Mouse (Mus musculus) hindbrain, embryonic 10.5 days (tissue): ENCODE measurements around the gene 1700022I11Rik. TPM values are rescaled to one million over a fixed set of nuclear protein-coding genes. Genes with fewer than 3 reads are reported as not detected.

ENCODE experiments used
- DNase-seq: peaks from one replicate; pipeline ENCODE4 v3.0.0-alpha.2; 2017; ENCODE audit warnings: low spot score
- H3K27ac ChIP-seq: fragments of 300-500 bp; sonication (generic); 2 replicates; pipeline ENCODE4 v1.5.1; 2016; ENCODE audit warnings: mild to moderate bottlenecking, moderate library complexity
- H3K27me3 ChIP-seq: fragments of 300-500 bp; sonication (generic); 2 replicates; pipeline ENCODE4 v1.6.1; 2016; ENCODE audit warnings: mild to moderate bottlenecking; ENCODE audit not compliant: poor library complexity, insufficient read depth, severe bottlenecking
- H3K36me3 ChIP-seq: fragments of 300-500 bp; sonication (generic); 2 replicates; pipeline ENCODE4 v1.6.1; 2016; ENCODE audit warnings: mild to moderate bottlenecking, moderate library complexity
- H3K4me1 ChIP-seq: fragments of 300-500 bp; sonication (generic); replicated peaks from 2 replicates; pipeline ENCODE4 v1.6.1; 2016; ENCODE audit warnings: mild to moderate bottlenecking
- H3K4me3 ChIP-seq: fragments of 300-500 bp; sonication (generic); 2 replicates; pipeline ENCODE4 v1.5.1; 2016; ENCODE audit warnings: mild to moderate bottlenecking, moderate library complexity
- H3K9me3 ChIP-seq: fragments of 300-500 bp; sonication (generic); 2 replicates; pipeline ENCODE4 v1.6.1; 2016; ENCODE audit warnings: mild to moderate bottlenecking, moderate library complexity
- WGBS: fragments of 180-500 bp; shearing (Covaris S2); methylation state at CpG from one replicate; pipeline ENCODE4 v1.1.7; 2016; 5-methylcytosine and 5-hydroxymethylcytosine counted together
- polyA plus RNA-seq: library from polyadenylated mRNA; unstranded; fragments of >200 nt; fragmentation: Nextera tagmentation; extraction: Ambion mirVana; gene quantifications from 2 replicates; pipeline ENCODE4 v1.2.1, GENCODE M21; 2016

1700022I11Rik gene
- polyA plus RNA-seq, 1 experiment from 2014 or later = 0.75 TPM

- peaks cover 41% of the 10 kb centered on the region for H3K4me1 ChIP-seq
- H3K36me3 ChIP-seq = no peaks in the 10 kb centered on the region
- H3K27ac ChIP-seq = no peak overlapping the region
- H3K9me3 ChIP-seq = no peaks in the 10 kb centered on the region
- 11% methylated on average over 6 of the region's 6 CpGs for WGBS
- H3K4me3 ChIP-seq = no peak overlapping the region
- H3K27me3 ChIP-seq = peaks cover 23% of the 10 kb centered on the region
- peak; percentile 27 for DNase-seq
These were observed 24.4 kb upstream of the 1700022I11Rik start for GRCm38 (mm10) chr4:42945043-42945442.

- DNase-seq = no peak
- Histone ChIP-seq H3K4me3 (no peak overlapping the region), H3K9me3 (no peaks in the 10 kb centered on the region), H3K27me3 (peaks cover 22% of the 10 kb centered on the region), H3K4me1 (peaks cover 45% of the 10 kb centered on the region), H3K36me3 (no peaks in the 10 kb centered on the region), H3K27ac (no peak overlapping the region)
- 86% methylated on average over 3 of the region's 3 CpGs for WGBS
These were observed 24.0 kb upstream of the 1700022I11Rik start for GRCm38 (mm10) chr4:42945445-42945844.

- Histone ChIP-seq H3K9me3 (no peaks in the 10 kb centered on the region), H3K36me3 (no peaks in the 10 kb centered on the region), H3K4me3 (no peak overlapping the region), H3K27me3 (peaks cover 20% of the 10 kb centered on the region), H3K27ac (no peak overlapping the region; the same call in 1 of the 2 replicates), H3K4me1 (peaks cover 50% of the 10 kb centered on the region)
- peak; percentile 64 for DNase-seq
- 11% methylated on average over 5 of the region's 5 CpGs for WGBS
These were observed 23.5 kb upstream of the 1700022I11Rik start for GRCm38 (mm10) chr4:42945952-42946351.

- WGBS = 50% methylated on average over 10 of the region's 10 CpGs
- H3K27me3 ChIP-seq = peaks cover 25% of the 10 kb centered on the region
These were observed 22.6 kb upstream of the 1700022I11Rik start for GRCm38 (mm10) chr4:42946733-42947290.

GRCm38 (mm10) chr4:42948527-42948926 is 20.9 kb upstream of the 1700022I11Rik start:
- Histone ChIP-seq H3K9me3 (no peaks in the 10 kb centered on the region), H3K36me3 (peaks cover 11% of the 10 kb centered on the region), H3K27ac (peak overlapping the region; percentile 99; the same call in 1 of the 2 replicates), H3K4me3 (peak overlapping the region; percentile 90; the same call in 1 of the 2 replicates), H3K4me1 (peaks cover 76% of the 10 kb centered on the region), H3K27me3 (peaks cover 25% of the 10 kb centered on the region)
- DNase-seq = no peak
- 45% methylated on average over 13 of the region's 13 CpGs for WGBS

More at GRCm38 (mm10) chr4:42946733-42947290, 22.6 kb upstream of the 1700022I11Rik start:
- no peaks in the 10 kb centered on the region for H3K36me3 ChIP-seq
- peak overlapping the region; percentile 2; the same call in 1 of the 2 replicates for H3K4me3 ChIP-seq
- H3K4me1 ChIP-seq = peaks cover 59% of the 10 kb centered on the region
- H3K27ac ChIP-seq = peak overlapping the region; percentile 59; the same call in 1 of the 2 replicates
- H3K9me3 ChIP-seq = no peaks in the 10 kb centered on the region
- peak; percentile 80 for DNase-seq

GRCm38 (mm10) chr4:42949051-42949675 is 20.2 kb upstream of the 1700022I11Rik start:
- H3K4me1 ChIP-seq = peaks cover 82% of the 10 kb centered on the region
- H3K27ac ChIP-seq = peak overlapping the region; percentile 99
- peak overlapping the region; percentile 90 for H3K4me3 ChIP-seq
- H3K36me3 ChIP-seq = peaks cover 15% of the 10 kb centered on the region
- WGBS = 16% methylated on average over 14 of the region's 14 CpGs
- no peak for DNase-seq
- H3K9me3 ChIP-seq = no peaks in the 10 kb centered on the region
- H3K27me3 ChIP-seq = peaks cover 25% of the 10 kb centered on the region

- peak; percentile 97 for DNase-seq
- H3K27ac ChIP-seq = peak within 1 kb of the TSS; percentile 99
- H3K9me3 ChIP-seq = no peaks in the 10 kb centered on the region
- H3K4me3 ChIP-seq = peak within 1 kb of the TSS; percentile 90
- WGBS = under 1% methylated on average over 39 of the region's 39 CpGs
- H3K36me3 ChIP-seq = peaks cover 17% of the 10 kb centered on the region
- peaks cover 87% of the 10 kb centered on the region for H3K4me1 ChIP-seq
- peaks cover 25% of the 10 kb centered on the region for H3K27me3 ChIP-seq
These were observed 19.7 kb upstream of the 1700022I11Rik start, which contains the start of gene Dnajb5 for GRCm38 (mm10) chr4:42949676-42950051. Dnajb5 (plus strand) TSS chr4:42949814.

- Histone ChIP-seq H3K4me1 (peaks cover 90% of the 10 kb centered on the region), H3K36me3 (peaks cover 21% of the 10 kb centered on the region), H3K27ac (peak overlapping the region; percentile 99), H3K27me3 (peaks cover 25% of the 10 kb centered on the region), H3K9me3 (no peaks in the 10 kb centered on the region), H3K4me3 (peak overlapping the region; percentile 90)
- 2% methylated on average over 26 of the region's 27 CpGs for WGBS
- DNase-seq = peak; percentile 88
These were observed 19.3 kb upstream of the 1700022I11Rik start for GRCm38 (mm10) chr4:42950065-42950558.

GRCm38 (mm10) chr4:42951206-42952195 is 17.9 kb upstream of the 1700022I11Rik start:
- 69% methylated on average over 11 of the region's 11 CpGs for WGBS
- peaks cover 83% of the 10 kb centered on the region for H3K4me1 ChIP-seq
- peak overlapping the region; percentile 99 for H3K27ac ChIP-seq
- peaks cover 22% of the 10 kb centered on the region for H3K27me3 ChIP-seq
- no peaks in the 10 kb centered on the region for H3K9me3 ChIP-seq
- peaks cover 33% of the 10 kb centered on the region for H3K36me3 ChIP-seq
- peak overlapping the region; percentile 90 for H3K4me3 ChIP-seq
- peak; percentile 9 for DNase-seq

- Histone ChIP-seq H3K9me3 (no peaks in the 10 kb centered on the region), H3K4me1 (peaks cover 73% of the 10 kb centered on the region), H3K27ac (peak overlapping the region; percentile 81), H3K27me3 (peaks cover 15% of the 10 kb centered on the region), H3K36me3 (peaks cover 44% of the 10 kb centered on the region), H3K4me3 (peak overlapping the region; percentile 32; the same call in 1 of the 2 replicates)
- DNase-seq = no peak
- whole genome bisulfite sequencing = 84% methylated on average over 7 of the region's 7 CpGs
These were observed 16.8 kb upstream of the 1700022I11Rik start for GRCm38 (mm10) chr4:42952563-42952962.

- WGBS = 21% methylated on average over 10 of the region's 10 CpGs
- Histone ChIP-seq H3K4me3 (peak overlapping the region; percentile 32; the same call in 1 of the 2 replicates), H3K36me3 (peaks cover 54% of the 10 kb centered on the region), H3K9me3 (no peaks in the 10 kb centered on the region), H3K27ac (peak overlapping the region; percentile 81), H3K4me1 (peaks cover 63% of the 10 kb centered on the region), H3K27me3 (peaks cover 5% of the 10 kb centered on the region; the same call in 1 of the 2 replicates)
- DNase-seq = peak; percentile 38
These were observed 15.8 kb upstream of the 1700022I11Rik start for GRCm38 (mm10) chr4:42953435-42954094.

GRCm38 (mm10) chr4:42954297-42954696 is 15.1 kb upstream of the 1700022I11Rik start:
- H3K4me1 ChIP-seq = peaks cover 55% of the 10 kb centered on the region
- H3K9me3 ChIP-seq = no peaks in the 10 kb centered on the region
- H3K4me3 ChIP-seq = peak overlapping the region; percentile 32; the same call in 1 of the 2 replicates
- peak; percentile 75 for DNase-seq
- H3K27ac ChIP-seq = peak overlapping the region; percentile 81; the same call in 1 of the 2 replicates
- H3K36me3 ChIP-seq = peaks cover 59% of the 10 kb centered on the region
- 6% methylated on average over 10 of the region's 10 CpGs for WGBS
- H3K27me3 ChIP-seq = peaks cover 4% of the 10 kb centered on the region; the same call in 1 of the 2 replicates
